Mouse (Mus musculus): Measurements from ENCODE around the gene Syt6.
"Not testable (repeated sequence)": the region's sequence is repeated elsewhere in the genome, so short reads cannot be mapped to it uniquely, and the experiment has no call there.

The Syt6 gene

DNA sequence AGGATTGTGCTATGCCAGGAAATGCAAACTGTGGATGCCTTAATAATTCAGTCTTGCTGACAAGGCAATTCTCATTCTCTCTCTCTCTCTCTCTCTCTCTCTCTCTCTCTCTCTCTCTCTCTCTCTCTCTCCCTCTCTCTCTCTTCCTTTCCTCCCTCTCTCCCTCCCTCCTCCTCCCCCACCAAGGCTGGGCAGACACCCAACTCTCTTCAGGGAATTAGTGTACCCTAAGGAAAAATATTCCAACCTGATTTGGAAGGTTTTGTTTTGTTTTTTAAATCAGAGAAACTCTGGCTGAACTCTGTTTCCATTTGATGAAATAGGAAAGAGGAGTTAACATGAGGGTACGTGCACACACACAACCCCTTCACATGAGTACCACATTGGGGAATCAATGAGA is 26.5 kb downstream of the Syt6 start:
- no peak for DNase-seq (ENCODE audit: low spot score)

DNA sequence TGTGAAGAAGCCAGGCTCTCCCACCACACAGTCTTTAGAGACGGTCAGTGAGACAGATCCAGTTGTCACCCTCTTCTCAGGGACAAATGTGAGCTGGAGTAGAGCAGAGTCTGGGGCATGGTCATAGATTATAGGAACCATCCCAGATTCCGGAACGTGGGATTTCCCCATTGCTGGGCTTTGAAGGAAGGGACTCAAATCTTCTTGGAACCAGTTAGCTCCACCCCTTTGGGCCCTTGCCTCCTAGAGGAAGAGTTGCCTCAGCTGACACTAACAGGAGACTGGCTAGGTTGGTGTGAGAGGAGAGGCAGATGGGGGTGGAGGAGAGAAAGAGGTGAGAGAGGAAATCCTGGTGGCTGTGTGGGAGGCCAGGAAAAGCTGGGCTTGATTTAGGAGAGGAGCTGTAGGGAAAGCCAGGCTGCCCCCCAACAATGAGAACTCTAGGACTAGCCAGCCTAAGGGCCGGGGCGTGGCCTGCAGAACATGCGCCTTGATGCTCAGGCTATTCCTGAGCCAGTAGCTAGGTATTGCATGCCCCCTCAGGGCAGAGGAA is 31.1 kb downstream of the Syt6 start:
- no peak for DNase-seq (ENCODE audit: low spot score)

DNA sequence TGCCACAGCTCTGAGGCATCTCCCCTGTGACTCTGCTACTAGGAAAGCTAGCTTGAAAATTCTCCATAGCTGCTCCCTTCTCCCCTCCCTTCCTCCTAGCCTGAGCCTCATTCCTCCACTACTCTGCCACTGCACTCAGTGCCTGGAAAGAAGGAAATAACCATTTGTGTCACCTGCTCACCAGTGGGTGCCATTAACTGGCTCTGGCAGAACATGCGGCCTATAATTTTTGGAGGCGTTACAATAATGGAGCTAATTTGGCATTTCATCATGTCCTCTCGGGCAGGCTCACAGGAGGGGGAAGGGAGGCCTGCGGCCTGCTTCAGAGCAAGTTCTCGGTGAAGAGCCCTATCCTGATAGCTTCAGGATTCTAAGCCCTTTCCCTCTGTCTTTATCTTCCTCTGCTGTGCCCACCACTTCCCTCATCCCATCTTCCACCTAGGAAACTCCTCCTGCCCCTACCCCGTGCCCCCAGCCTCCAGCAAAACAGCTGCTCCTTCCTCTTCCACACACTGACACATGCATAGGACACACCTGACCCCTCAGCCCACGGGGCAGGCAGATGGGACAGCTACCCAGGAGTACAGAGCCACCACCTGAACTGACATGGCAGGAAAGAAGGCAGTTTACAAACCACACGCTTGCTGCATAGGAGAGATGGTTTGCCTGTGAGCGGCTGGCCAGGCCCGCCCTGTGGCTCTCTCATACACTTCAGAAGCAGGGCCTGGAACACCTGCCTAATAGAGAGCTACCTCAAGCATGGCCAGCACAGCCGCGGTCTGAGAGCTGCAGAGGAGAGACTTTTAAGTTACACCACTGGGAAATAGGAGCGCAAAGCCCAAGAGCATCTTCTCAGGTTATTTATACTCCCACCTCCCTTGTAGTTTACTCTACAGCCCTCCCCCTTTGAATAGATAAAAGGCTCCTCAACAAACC is 31.9 kb downstream of the Syt6 start:
- DNase-seq (ENCODE audit: low spot score) = no peak

DNA sequence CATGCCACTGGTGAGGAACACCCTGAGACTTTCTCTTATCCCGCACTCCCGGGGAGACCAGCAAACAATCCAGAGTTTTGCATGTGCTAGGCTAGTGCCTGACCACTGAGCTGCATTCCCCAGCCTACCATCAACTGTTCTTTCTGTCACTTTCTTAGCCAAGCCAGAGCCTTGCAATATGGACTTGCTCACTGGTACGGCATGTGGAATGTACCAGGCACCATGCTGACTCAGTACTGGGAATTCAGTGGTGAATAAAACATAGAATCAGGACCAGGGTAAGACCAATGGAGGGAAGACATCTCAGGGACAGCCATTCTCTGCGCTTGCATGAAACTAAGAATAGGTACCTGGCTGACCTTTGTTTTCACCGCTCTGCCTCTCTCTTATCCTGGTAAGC is 35.2 kb downstream of the Syt6 start:
- no peak for DNase-seq (ENCODE audit: low spot score)

DNA sequence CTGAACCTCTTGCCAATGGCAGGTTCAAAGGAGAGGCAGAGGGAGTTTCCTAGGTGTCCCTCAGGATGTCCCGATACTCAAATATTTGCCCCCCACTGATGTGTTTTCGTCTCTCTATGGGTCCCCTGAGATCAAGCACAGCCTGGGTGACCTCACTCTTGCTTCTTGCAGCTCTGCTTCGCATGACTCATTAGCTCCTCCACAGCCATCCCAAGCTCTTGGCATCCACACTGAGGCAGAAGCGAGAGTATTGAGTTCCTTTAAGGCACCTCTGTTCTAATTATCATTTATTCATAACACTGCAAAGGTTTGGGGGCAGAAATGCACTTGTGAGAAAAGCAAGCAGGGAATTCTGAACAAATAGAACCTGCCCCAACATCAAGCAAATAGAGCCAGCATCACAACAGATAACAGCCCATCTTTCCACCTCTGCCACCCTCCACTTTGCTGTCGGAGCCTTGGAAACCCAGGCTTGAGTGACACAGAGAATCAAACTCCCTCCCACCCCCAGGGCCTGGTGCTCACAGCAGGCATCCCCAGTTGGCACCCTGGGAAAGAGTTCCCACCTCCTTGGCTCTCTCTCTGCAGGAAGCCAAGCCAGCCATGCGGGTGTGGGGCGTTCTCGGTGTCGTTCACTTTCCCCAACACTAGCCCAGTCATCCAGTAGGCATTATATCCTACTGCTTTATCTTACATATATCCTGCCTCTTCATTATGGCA is 37.8 kb downstream of the Syt6 start:
- DNase-seq (ENCODE audit: low spot score) = no peak

DNA sequence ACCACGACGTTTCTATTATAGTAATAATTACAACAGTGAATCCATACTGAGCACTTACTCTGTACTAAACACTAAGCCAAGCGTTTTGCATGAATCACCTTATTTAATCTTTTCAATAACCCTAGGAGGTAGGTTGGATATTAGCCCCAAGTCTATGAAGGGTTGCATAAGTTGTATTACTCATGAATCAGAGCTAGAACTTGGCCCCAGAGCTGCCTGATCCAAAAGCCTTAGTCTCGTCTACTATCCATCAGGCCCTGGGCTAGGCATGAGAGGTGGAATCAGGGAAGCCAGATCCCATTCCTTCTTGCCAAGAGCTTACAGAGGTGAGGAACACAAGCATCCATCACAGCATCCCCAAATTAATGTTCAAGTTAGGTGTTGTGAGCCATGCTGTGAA is 40.6 kb downstream of the Syt6 start:
- DNase-seq (ENCODE audit: low spot score) = no peak

DNA sequence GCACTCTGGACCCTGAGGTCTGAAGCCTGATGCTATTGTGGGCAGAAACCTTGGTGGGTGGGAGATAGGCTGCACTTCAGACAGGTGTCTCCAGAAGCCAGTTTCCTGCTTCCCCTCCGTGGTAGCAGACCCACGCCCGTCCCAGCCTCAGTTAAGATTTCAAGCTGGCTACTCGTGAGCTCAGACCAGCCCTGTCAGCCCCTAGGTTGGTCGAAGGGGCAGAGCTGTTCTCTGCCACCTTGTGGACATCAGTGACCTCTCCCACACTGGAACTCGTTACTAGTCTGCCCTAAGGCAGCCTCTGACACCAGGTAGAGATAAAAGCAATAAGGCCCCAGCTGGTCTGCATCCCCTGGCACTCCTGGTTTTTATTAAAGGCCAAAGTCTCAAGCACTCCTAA is 42.0 kb downstream of the Syt6 start:
- DNase-seq (ENCODE audit: low spot score) = no peak

DNA sequence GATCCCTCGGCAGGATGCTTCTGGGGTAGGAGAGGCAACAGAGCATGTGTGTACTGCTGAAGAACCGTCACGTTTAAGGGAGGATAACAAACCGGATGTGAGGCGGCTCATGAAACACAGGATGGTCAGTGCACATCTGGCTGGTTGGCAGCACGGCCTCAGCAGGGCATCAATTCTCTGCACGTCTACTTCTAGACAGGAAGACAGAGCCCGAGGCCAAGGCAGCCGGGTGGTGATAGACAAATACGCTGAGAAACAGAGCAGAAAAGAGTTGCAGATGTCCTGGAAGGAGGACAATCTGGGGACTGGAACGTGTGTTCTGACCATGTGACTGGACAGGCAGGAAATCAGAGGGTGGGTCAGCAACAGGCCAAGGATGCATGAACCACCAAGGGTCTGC is 45.1 kb downstream of the Syt6 start:
- DNase-seq (ENCODE audit: low spot score) = no peak

DNA sequence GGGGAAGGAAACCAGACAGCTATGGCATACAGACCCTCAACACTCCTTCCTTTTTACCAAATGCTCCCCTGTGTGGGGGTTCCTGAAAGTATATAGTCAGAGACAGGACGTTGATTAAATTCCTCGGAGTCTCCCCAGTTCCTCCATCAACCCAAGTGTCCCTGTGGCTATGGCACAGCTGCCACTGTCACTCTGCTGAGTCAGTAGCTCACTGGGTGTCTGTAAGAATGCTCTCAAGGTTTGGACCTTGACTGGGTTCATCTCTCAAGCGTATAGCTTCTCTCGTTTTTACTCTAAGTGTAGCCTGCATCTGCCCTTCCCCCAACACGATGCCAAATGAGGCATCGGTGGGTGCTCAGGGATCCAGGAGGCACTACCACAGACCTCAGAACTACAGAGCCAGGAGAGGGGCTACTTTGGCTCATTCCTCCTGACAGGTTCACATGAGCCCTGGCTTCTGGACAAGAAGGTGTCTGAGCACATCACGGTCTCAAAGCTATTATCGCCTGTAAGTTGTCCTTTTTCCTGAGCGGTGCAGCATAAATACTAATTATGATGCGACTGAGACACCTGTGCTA is 49.0 kb downstream of the Syt6 start:
- DNase-seq (ENCODE audit: low spot score) = no peak

DNA sequence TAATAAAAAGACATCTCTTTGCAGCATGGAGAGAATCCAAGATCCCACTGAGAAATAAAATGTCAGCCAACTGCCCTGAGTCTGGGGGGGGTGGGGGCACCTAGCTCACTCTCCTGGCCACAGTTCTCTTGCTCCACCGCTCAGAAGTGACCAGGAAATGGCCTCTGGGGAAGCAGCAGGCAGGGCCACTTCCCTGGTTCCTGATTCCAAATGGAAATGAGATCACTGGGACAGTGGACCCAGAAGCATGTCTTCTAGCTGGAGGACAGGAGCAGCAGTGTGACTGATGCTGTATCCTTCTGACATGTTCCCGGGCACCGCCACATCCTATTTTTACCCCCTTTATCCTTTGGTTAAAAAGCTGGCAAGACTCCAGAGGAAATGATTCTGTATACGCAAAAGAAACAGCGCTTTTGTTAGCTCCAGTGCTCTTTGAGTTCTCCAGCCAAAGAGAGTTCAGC is 49.6 kb downstream of the Syt6 start:
- DNase-seq (ENCODE audit: low spot score) = no peak

DNA sequence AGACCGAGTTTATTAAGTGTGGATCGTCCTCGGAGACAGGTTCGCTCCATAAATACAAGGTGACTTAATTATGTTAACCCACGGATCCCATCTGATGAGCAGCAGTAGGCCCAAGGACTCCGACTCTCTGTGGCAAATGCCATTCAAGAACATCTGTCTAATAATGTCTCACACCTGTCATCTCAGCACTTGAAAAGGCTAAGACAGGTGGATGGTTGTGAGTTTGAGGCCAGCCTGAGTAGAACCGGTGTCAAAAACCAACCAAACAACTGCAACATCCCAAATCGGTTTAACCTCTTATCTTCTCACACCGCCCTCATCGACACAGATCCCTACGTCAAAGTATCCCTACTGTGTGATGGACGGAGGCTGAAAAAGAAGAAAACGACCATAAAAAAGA is 50.1 kb downstream of the Syt6 start:
- DNase-seq (ENCODE audit: low spot score) = no peak

DNA sequence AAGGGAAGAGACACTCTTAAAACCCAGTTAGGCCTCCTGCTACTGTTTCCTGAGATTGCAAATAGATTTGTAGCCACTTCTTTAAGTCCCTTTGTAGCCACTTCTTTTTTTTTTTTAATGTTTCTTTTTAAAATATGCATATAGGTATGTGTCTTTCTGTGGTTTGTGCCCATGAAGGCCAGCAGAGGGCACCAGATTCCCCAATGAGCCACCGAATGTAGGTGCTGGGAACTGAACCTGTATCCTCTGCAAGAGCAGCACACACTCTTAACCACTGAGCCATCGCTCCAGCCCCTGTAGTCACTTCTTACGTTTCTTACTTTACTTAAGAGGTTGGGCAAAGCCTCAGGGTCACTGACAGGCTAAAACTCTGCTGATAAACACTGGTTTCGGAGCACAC is 51.5 kb downstream of the Syt6 start:
- no peak for DNase-seq (ENCODE audit: low spot score)

DNA sequence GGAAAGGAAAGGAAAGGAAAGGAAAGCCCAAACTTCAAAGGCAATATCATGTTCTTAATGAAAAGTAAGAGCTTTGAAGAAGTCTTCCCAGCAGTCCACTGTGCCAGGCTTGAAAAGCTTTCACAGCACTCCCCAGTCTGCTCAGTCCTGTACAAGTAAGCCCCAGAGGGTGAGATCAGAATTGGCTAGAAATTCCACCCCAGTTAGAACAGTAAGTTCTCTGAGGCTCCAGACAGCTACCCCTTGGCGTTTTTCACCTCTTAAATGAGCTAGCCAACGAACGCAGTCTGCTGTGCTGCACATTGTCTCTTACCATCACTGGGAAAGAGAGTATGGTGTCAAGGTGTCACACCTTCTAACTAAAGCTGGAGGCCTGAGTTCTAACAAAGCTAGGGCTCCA is 52.6 kb downstream of the Syt6 start:
- DNase-seq (ENCODE audit: low spot score) = no peak

DNA sequence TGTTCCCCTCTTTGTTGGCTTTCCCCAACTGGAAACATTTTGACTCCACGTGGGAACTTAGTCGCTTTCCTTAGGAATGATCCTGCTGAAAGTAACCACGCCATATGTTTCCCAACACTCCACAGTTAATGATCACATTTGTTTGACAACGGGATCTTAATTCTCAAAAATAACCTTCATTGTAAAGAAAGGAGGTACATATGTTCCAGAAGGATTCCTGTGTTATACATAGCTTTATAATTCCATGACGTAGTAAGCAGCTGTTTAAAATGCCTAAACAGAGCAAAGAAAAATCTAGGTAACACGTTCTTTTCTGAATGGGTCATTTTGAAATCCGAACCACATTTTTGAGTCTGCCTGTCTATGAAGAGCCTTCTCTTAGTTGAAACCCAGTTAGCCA is 58.1 kb downstream of the Syt6 start:
- no peak for DNase-seq (ENCODE audit: low spot score)

DNA sequence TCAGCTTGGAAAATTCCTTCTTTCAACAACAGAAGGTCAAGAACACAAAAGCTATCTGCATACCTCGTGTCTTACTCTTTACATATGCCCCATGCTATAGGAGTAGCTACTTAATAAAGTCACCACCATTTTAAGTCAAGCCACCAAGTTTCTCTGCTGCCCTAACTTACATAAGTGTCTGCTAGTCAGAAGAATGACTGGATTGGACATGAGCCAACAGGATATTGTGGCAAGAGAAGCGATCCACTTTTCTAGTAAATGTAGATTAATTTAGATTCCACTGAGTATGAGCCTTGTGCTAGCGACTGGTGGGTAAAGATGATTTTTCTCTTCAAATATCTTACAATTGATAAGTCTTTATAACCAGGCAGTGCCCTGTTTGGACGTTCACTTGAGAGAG is 58.8 kb downstream of the Syt6 start:
- DNase-seq (ENCODE audit: low spot score) = no peak

DNA sequence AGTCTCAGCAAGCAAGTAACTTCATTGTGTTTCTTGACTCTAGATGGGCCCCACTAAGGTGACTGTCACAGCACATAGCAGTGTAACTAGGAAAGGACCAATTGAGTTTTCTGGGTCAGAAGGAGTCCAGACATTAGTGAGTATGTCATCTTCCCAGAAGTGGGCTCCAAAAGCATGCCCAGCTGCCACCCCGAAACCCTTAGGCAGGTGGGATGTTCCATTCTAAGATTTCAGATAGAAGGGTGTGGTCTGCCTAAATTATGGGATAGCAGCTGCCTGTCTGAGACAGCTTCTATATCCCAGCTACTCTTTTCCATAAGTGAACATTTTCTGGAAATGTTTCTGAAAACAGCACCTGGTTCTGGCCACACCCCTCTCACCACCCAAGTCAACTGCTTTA is 59.2 kb downstream of the Syt6 start:
- no peak for DNase-seq (ENCODE audit: low spot score)

DNA sequence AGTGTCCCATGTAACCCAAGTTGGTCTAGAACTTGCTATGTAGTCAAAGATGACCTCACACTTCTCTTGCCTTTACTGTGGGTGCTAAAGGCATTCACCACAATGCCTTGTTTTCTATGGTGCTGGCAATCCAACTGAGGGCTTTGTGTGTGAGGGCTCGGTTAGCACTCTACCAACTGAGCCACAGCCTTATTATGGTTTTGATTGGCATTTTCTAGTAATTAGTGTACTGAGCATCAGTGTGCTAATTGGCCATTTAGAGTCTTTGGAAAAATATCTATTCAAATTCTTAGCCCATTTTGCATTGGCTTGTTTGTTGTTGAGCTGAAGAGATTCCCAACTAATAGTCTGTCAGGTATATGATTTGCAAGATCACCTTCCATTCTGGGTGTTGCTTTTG is 62.6 kb downstream of the Syt6 start:
- no peak for DNase-seq (ENCODE audit: low spot score)

DNA sequence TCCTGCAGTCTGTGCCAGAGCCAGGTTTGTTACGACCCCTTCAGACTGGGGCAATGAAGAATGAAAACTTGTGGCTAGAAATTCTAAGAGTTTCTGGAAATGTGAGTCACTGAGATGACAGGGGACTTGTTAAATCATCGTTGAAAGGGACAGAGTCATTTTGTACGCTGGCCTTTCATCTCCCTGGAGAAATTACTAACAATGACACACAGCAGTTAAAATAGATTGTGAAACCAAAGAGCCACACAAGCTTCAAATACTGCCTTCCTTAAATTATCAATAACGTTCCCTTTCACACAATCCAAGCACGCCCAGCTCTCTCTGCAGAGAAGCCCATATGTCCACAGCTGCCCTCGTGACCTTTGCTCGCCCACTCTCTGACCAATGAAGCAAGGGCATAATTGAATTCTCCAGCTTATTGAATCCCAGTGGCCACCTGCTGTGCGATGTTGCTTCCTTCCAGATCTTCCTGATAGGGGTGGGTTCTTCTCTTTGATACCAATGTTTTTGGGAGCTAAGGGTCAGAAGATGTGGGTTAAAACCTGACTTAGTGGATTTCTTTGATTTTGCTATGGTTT is 65.3 kb downstream of the Syt6 start:
- DNase-seq (ENCODE audit: low spot score) = no peak

DNA sequence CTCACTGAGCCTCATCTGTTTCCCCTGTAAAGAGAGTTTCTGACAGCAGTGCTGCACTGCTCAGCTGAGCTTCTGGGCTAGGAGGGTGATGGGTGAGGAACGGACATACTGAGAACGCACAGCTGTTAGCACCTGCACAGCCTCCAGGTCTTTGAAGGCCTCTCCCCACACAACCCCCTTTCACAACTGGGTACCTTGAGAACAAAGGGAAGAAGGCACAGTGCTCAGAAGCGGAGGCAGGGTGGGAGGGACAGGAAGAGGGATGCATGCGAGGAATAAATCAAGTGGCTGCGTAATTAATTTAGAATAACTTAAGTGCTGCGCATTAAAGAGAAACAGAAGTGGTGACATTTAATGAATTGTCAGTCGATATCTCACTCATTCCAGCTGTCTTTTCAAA is 66.3 kb downstream of the Syt6 start:
- no peak for DNase-seq (ENCODE audit: low spot score)

DNA sequence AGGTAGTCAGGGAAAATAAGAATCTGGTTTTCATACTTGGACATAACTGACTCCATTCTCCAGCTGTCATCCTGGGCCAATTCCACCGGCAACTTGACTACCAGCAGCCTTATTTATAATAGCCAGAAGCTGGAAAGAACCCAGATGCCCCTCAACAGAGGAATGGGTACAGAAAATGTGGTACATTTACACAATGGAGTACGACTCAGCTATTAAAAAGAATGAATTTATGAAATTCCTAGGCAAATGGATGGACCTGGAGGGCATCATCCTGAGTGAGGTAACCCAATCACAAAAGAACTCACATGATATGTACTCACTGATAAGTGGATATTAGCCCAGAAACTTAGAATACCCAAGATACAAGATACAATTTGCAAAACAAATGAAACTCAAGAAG is 70.9 kb downstream of the Syt6 start, which contains the start of gene Atg4a-ps:
Gene Atg4a-ps, minus strand, starts transcription at position 101 of the 400 bp plus-strand sequence.
- DNase-seq (ENCODE audit: low spot score) = not testable (repeated sequence)

DNA sequence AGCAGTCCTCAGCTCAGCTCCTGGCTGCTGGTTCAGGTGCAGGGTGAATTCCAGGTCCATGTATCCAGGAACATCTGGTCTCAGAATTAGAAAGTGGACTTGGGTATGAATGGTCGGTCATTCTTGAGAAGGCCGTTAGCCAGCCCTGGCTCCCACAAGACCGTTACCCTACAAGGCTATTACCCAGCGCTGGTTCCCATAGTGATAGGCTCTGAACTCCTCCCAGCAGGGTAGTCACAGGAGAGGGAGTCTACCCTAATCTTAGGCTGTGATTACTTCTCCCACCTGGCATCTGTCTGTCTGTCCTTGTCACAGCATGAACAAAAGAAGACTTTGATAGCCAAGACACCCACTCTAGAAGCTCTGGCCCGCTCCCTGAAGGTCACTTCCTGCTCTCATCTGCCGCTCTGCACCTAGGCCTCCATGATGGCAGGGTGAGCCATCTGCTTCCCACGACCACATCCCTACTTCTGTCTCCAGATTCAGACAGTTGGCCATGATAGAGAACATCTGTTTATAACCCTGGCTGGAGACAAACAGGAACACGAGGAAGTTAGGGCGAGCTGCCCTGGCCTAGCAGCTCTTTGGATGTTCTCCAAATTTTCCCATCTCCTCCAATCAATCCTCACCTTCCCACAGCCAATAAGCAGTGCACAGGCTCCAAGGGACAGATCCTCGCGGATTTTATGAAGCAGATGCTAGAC is 72.3 kb downstream of the Syt6 start:
- DNase-seq (ENCODE audit: low spot score) = no peak

DNA sequence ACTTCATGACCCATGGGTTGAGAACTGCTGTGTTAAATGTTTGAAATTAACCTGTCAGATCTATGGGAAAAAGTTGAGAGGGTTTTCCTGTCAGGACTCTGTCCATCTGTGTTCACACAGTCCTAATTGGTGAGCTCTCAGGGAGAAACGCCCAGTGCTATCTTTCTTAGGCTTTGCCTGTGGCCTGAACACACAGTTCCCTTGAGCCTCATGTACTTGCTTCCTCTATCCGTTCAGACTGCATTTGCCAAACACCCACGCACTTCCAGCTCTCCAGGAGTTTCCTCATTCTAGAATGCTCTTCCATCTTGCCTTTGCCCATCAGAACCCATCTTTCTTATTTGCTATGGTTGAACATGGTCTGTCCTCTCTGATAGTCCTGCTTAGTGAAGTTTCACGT is 73.5 kb downstream of the Syt6 start:
- no peak for DNase-seq (ENCODE audit: low spot score)
